Mouse (Mus musculus) erythroid progenitor cell, adult 5-6 weeks (primary cell): Measurements from ENCODE around the gene Hist1h3c. TPM values are rescaled to one million over a fixed set of nuclear protein-coding genes. Genes with fewer than 3 reads are reported as not detected.

ENCODE experiments used
- ATAC-seq: replicated peaks from 2 replicates; pipeline ENCODE4 v1.8.0; 2016; ENCODE audit warnings: moderate number of reproducible peaks, mild to moderate bottlenecking, moderate TSS enrichment, inconsistent platforms; ENCODE audit not compliant: poor library complexity, low FRiP score, severe bottlenecking
- total RNA-seq, 2 experiments: library from RNA; stranded (forward) in 1 of 2; stranded (reverse) in 1 of 2; fragments of 150-400 nt in 1 of 2; fragments of 186-747, 209-891 nt in 1 of 2; gene quantifications; 2 replicates each; pipeline versions ENCODE4 v1.2.3 to v1.2.4; 2015 to 2017; ENCODE audit warnings: low replicate concordance in 2 of 2

The Hist1h3c gene
- total RNA-seq, 2 experiments from 2014 or later = 474 to 2,217 TPM

DNA sequence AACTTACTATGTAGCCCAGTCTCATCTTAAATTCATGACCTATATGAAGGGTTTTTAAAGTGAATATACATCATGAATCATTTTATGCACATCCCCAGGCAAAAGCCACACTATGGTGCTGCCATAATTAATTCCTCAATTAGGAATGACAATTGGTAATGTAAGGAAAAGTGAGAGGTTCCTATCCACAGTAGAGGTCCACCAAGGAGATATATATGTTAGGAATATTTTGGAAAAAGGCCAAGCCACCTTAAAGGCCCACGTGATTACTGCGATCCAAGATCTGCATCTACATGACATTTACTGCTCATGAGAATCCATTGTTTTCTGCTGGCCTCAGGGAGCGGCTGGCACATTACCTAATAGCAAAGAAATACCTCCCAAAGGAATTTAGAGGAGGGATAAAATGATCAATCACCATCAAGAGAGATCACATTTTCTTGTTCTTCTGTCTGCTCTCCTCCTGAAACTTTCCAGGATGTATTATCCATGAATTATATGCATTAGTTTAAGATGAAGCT, 13.9 kb upstream of the Hist1h3c start:
- no peak for ATAC-seq

DNA sequence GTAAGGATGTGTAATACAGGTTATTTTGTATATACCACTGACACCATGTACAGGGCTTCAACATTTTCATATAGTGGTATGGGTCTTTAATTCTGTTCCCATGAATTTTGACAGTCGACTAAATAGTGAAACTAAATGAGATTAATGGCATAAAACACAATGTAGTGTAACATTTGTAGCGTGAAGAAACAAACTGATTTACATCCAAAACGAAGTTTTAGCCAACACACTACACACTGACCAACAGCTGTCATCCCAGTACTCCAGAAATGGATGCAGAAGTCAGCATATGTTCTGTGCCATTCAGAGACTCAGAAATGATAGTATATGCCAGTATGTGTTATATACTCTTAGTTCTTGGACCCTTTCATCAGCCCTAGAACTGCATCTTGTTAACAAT, 12.5 kb upstream of the Hist1h3c start:
- no peak for ATAC-seq

DNA sequence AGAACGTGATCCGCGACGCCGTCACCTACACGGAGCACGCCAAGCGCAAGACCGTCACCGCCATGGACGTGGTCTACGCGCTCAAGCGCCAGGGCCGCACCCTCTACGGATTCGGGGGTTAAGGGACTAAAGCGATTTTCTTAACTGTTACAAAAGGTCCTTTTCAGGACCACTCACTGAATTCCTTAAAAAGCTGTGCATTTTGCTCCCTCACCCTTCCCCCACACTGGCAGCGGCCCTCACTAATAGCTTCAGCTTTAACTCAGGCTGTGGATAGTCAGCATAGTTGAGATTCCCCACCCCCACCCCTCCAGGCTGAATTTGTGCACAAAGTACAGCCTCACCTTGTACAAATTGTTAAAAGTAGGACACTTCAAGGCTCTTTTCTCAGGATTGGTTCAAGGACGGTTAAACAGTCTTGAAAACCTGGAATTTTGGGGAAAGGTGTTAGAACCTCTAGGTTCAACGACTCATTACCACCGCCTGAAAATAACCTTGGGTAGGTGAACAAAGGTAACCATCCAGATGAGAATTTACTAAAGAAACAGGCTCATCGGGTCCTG, 11.9 kb upstream of the Hist1h3c start:
- ATAC-seq = peak; percentile 32

DNA sequence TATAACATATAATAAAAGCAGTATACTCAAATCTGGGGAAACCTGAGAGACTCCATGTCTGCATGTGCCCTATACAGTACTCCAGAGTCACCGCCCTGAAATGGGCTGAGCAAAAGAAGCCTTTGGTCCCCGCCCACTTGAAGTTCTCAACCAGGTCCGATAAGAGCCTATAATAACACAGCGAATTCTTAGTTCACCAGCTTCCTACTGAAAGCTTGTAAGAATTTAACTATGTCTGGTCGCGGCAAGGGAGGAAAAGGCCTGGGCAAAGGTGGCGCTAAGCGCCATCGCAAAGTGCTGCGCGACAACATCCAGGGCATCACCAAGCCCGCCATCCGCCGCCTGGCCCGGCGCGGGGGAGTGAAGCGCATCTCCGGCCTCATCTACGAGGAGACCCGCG, 11.4 kb upstream of the Hist1h3c start, which contains the start of gene Hist1h4b:
Hist1h4b (plus strand) TSS at position 224 of the 400 bp plus-strand sequence.
- ATAC-seq = peak; percentile 43

DNA sequence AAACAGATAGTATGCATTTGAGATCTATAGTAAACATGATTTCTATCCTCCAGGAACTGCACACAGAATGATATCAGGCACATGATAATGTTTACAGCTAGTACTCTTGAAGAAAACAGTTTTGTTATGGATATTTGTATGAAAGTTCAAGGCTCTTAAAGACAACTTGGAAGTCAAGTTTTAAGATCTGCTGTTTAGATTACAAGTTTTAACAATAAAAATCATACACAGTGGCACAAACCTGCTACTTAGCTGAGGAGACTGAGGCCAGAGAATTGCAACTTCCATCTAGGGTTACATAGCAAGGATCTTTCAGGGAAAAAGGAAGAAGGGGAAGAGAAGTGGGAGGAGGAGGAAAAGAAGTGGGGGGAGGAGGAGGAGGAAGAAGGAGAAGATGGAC, 9.6 kb upstream of the Hist1h3c start:
- ATAC-seq = no peak

DNA sequence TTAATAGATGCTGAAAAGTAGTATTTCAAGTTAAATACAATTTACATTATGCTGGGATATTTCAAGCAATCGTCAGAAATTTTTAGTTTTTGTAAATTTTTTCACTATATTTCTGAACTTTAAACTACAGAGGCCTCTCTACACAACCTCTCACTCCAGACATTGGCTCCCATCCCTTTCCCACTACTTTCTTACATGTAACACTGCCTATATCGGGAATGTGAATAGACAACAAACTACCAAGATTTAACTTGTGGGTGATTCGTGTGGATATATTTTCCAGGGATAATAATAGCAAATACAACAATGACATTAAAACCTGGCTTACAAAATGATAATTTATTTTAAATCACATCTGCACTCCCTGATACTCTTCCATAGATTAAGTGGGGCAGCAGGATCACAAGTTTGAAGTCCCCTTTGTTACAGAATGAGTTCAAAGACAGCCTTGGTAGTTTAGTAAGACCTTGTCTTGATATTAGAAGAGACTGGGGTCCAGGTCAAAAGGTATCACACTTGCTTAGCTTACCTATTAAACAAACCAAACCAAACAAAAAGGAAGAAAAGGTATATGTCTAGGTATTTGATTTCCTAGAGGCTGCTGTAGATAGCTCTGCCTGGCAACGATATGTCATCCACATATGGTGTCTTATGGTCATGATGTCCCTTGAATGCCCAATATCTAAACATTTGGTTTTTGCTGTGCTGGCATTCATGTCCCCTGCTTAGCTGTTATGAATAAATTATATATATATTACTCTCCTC, 8.1 kb upstream of the Hist1h3c start:
- ATAC-seq = no peak

DNA sequence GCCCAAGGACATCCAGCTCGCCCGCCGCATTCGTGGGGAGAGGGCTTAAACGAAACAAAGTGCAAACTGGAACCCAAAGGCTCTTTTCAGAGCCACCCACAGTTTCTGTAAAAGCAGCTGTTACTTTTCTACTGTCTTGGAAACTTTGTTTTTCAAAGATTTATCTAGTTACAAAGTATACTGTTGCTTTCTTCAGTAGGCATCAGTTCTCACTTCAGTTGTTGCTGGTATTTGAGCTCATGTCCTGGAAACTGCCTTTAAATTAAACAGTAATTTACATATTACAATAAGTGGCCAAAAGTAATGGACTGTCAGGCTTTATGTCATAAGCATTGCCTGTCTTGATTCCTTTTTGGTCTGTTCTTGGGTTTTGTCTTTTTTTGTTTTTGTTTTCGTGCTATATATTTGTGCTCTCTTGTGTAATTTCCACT, 7.4 kb upstream of the Hist1h3c start:
- no peak for ATAC-seq

DNA sequence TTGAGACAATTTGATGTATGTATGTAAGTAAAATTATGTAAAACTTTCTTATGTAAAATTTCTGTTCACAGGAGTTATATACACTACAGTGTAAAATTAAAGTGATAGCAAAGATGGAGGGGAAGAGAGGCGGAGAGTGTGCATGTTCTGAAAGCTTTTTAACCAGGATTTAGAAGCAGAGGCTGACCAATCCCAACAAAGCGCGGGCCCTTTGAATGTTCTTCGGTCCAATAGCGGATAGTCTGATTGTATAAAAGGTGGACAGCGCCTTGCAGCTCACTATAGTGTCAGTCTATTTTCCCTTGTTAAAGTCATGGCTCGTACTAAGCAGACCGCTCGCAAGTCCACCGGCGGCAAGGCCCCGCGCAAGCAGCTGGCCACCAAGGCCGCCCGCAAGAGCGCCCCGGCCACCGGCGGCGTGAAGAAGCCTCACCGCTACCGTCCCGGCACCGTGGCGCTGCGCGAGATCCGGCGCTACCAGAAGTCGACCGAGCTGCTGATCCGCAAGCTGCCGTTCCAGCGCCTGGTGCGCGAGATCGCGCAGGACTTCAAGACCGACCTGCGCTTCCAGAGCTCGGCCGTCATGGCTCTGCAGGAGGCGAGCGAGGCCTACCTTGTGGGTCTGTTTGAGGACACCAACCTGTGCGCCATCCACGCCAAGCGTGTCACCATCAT, 6.8 kb upstream of the Hist1h3c start, which contains the start of gene Hist1h3b:
Hist1h3b (plus strand) TSS at position 201 of the 675 bp plus-strand sequence.
- peak; percentile 67 for ATAC-seq

DNA sequence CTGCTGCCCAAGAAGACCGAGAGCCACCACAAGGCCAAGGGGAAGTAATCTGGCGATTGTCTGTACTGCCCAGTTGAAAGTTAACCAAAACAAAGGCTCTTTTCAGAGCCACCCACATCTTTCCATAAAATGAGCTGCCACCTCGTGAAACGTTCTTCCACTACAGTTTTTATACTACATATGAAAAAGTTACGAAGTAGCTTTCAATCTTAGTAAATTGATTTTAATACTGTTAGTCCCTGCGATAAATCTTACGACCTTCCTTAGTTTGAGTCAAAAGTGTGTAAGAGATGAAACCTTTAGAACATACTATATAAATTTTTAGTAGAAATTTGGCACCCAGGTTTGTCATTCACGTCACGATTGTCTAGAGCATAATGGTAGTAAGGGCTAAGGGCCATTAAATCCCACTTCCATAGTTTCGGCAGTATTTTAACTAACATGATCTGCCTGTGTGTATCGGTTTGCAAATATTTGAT, 6.1 kb upstream of the Hist1h3c start:
- peak; percentile 41 for ATAC-seq

DNA sequence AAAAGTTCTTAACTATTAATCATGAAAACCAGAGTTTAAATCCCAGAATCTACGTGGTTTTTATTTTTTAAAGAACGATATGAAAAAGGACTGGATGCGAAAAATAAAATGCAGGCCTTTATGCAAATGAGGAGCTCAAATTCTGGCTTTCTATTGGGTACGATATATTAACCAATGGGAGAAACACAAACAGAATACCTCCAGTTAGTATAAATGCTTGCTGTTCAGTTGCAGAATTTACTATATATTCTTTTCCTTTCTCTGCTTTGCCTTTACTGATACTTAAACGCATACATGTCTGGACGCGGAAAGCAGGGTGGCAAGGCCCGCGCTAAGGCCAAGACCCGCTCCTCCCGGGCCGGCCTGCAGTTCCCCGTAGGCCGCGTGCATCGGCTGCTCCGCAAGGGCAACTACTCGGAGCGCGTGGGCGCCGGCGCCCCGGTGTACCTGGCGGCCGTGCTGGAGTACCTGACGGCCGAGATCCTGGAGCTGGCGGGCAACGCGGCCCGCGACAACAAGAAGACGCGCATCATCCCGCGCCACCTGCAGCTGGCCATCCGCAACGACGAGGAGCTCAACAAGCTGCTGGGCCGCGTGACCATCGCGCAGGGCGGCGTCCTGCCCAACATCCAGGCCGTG, 5.6 kb upstream of the Hist1h3c start, which contains the start of gene Hist1h2ab:
Hist1h2ab (plus strand) TSS at position 288 of the 639 bp plus-strand sequence.
- ATAC-seq = peak; percentile 52

DNA sequence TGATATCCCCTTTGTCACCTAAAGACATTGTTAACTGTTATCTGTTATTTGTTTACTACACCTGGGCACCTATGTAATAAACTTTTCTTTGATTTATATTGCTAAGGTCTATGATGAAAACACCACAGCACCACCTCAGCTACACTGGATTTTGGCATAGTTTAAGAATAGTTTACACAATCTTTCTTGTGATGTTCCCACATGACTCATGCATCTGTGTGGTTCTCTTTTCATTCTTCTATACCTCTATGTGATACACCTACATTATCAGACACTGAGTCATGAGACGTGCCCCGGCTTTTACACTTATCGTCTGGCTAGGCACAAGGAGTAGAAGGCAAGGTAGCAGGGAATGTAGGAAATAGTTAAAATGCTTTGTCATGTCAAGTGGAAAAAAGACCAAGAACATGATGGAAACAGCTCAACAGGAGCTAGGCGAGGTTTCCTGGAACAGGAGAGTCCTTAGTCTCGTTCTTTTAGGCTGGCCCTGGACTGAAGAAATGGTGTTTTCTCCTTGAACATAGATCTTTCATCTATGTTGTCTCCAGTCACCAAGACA, 4.2 kb upstream of the Hist1h3c start:
- ATAC-seq = no peak

DNA sequence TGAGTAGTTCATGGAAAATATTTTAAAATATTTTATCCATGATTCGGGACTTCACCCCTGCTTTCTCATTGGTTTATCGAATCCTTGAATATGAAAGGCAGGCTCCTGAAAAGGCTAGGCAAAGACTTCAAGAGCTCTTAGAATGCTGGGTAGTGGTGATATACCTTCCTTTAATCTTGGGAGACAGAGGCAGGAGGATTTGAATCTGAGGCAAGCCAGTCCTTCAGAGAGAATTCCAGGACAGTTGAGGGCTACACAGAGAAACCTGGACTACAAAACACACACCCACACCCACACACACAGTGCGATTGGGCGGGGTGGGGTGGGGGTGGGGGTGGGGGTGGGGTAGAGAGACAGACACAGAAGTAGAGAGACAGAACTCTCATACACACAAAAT, 2.5 kb upstream of the Hist1h3c start:
- ATAC-seq = no peak

DNA sequence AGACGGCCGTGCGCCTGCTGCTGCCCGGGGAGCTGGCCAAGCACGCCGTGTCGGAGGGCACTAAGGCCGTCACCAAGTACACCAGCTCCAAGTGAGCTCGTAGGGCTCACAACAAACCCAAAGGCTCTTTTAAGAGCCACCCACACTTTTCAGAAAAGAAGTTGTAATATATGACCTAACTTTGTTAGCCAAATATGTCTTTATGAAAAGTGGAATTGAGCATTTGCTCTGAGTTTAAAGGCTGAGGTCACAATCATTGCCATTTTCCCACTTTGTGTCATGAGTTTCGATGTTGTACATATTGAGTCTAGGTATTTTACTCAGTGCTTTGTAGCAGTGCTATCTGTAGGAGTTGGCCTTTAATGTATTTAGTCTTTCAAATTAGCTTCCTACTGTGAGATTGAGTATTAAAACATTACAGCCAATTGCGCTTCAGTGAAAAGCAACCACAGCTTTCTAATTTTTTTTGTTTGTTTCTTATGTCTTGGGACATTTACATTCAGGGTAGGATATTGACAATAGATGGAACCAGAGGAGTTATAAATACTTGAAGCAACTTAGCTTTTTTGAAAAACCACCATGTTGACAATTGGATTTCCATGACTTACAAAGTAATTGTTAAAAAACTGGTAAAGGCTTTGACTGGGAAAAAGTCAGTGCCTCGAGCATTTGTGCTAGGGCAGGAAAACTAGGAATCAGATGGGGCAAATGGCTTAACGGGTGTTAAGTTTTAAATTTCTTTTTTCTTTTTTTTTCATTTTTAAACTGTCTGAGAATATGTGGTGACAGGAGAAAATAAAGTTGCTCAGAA, 1.9 kb upstream of the Hist1h3c start:
- peak; percentile 6; the same call in 1 of the 2 replicates for ATAC-seq

DNA sequence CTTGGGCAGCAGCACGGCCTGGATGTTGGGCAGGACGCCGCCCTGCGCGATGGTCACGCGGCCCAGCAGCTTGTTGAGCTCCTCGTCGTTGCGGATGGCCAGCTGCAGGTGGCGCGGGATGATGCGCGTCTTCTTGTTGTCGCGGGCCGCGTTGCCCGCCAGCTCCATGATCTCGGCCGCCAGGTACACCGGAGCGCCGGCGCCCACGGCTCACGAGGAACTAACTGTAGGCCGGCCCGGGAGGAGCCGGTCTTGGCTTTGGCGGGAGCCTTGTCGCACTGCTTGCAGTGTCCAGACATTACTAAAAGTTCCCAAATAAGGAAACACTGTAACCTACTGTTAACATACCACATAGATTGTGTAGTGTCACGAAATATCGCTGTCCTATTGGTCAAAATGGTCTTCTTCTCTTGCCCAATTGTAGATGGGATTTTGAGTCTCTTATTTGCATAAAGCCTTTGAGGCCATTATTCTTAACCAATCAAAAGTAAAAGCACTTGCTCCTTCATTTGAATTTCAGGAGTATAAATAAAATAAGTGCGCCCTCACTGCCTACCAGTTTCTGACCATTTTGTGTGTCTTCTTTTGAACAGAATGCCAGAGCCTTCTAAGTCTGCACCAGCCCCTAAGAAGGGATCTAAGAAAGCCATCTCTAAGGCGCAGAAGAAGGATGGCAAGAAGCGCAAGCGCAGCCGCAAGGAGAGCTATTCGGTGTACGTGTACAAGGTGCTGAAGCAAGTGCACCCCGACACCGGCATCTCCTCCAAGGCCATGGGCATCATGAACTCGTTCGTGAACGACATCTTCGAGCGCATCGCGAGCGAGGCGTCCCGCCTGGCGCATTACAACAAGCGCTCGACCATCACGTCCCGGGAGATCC, 1.0 kb upstream of the Hist1h3c start, which contains the start of gene Hist1h2bb:
Hist1h2bb (plus strand) TSS at position 534 of the 880 bp plus-strand sequence.
- peak; percentile 67 for ATAC-seq

DNA sequence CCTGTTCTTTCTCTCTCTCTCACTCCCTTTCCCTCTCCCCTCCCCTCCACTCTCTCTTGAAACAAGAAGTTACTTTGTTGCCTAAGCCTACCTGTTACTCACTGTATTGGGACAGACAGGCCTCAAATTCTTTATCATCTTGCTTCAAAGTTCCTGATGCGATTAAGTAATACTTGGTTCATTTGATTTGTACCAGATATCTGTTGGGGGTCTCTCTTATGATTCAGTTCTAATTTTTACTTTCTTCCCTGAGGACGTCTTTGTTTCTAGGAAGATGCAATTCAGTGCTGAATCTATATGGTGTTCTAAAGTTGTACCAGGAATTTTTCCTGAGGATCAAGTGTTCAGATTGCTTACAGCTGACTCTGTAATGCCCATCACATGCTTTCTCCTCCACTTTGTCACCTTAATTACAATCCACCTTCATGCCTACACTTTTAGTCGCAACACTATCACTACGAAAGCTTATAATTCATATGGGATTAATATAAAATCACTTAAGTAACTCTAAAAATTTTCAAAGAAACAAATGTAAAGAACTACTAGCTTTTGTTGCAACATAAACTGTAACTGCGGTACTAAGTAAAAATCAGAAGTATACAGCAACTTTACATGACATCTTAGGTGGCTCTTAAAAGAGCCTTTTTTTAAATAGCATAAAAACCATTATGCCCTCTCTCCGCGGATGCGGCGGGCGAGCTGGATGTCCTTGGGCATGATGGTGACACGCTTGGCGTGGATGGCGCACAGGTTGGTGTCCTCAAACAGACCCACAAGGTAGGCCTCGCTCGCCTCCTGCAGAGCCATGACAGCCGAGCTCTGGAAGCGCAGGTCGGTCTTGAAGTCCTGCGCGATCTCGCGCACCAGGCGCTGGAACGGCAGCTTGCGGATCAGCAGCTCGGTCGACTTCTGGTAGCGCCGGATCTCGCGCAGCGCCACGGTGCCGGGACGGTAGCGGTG, 701 bp downstream of the Hist1h3c start:
- no peak for ATAC-seq

DNA sequence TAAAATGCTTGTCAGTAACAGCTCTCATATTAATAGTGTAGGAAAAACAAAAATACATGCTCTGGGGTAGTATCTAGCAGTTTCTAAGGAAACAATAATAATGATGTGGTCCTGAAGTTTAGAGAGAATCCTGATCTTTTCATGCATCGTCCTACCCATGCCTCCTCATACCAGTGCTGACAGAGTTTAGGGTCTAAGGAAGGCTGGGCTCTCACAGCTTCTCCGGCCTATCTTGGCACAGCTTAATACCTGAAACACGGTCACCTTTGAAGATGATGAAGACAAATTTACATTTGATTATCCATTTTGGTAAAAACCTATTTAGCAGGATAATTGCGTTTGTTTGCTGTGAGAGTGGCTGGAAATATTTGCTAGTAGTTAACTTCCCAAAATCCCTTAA, 1.4 kb downstream of the Hist1h3c start:
- ATAC-seq = no peak

DNA sequence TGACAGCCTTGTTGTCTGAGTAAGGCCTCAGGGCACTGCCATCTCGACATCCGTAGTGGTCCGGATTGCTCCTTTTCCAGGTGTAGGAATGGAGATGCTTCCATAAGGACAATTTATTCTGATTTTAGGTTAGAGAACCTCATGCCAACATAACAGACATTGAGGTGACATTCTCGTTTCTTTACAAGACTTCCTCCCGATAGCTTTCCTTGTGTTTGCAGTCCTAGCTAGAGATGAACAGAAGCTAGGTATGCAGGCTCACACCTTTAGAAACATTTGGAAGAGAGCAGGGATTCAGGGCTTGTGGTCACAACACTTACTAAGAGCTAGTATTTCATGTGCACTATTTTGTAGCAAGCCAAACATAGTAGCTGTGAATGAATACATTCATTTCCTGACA, 2.2 kb downstream of the Hist1h3c start:
- ATAC-seq = no peak
